Mouse (Mus musculus) cortical plate, adult 2 months (tissue): ENCODE measurements around the gene Plekhh2.

Source experiments
- CTCF ChIP-seq: fragments of 200-500 bp; IDR thresholded peaks from 2 replicates; pipeline ENCODE4 v1.5.1; 2011; ENCODE audit warnings: mild to moderate bottlenecking, control low read depth, low read length; ENCODE audit not compliant: insufficient read depth; ENCODE audit errors: extremely low read depth
- POLR2A ChIP-seq: fragments of 200-500 bp; IDR thresholded peaks from 2 replicates; pipeline ENCODE4 v1.6.1; 2011; ENCODE audit warnings: mild to moderate bottlenecking, low read length, control low read depth; ENCODE audit not compliant: insufficient read depth; ENCODE audit errors: extremely low read depth

- TF ChIP-seq CTCF (no peak), POLR2A (no peak)
Measured at GRCm38 (mm10) chr17:84579249-84579648, 67.6 kb downstream of the Plekhh2 start.
